Mouse (Mus musculus): ENCODE measurements around the gene Nup210.

- no peak for TF ChIP-seq POLR2A (IDR thresholded peaks at IDR 0.05; ENCODE audit: control insufficient read depth, extremely low read depth, insufficient read depth, low read length, poor library complexity)
- no peak for TF ChIP-seq CTCF (IDR thresholded peaks at IDR 0.05; ENCODE audit: borderline replicate concordance, control insufficient read depth, extremely low read depth, insufficient read depth, low read length, poor library complexity)
Observed at GRCm38 (mm10) chr6:91117149-91117548, 520 bp upstream of the Nup210 start.
